Mouse (Mus musculus): ENCODE results near the gene Fv1.
"Not testable (repeated sequence)": the region's sequence is repeated elsewhere in the genome, so short reads cannot be mapped to it uniquely, and the experiment has no call there.

DNA sequence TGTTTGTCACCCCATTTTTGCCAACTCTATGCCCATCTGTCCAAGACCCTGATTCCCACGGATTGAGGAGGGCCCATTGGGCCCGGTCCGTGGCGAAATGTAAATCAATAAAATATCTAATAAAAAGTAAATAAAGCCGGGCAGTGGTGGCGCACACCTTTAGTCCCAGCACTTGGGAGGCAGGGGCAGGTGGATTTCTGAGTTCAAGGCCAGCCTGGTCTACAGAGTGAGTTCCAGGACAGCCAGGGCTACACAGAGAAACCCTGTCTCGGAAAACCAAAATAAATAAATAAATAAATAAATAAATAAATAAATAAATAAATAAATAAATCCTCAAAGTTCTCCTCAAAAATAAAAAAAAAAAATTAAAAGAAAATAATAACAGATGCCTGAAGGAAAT lies 49.1 kb upstream of the Fv1 start:
- not testable (repeated sequence) for TF ChIP-seq CTCF (IDR thresholded peaks at IDR 0.05; ENCODE audit: control insufficient read depth, insufficient read depth, low read length); POLR2A (IDR thresholded peaks at IDR 0.05; ENCODE audit: borderline replicate concordance, control insufficient read depth, low read depth, low read length)
